Mouse (Mus musculus) adrenal gland, postnatal 14 days (tissue): Measurements from ENCODE around the gene Hsf5. TPM values are rescaled to one million over a fixed set of nuclear protein-coding genes. Genes with fewer than 3 reads are reported as not detected.
A peak's percentile ranks its signal among the peaks of the same experiment; 100 is the strongest.

ENCODE experiments used
- DNase-seq: peaks from one replicate; pipeline ENCODE4 v3.0.0; 2021; ENCODE audit warnings: mixed read lengths
- long read RNA-seq, 2 experiments: library from polyadenylated mRNA; stranded (forward); transcript quantifications; one replicate each; pipeline ENCODE4 v2.0.0; 2021
- total RNA-seq: library from RNA; stranded (reverse); gene quantifications from 2 replicates; pipeline ENCODE4 v1.2.3, GENCODE M21; 2021

Gene Hsf5
- not detected in 2 replicates for total RNA-seq
- long read RNA-seq, experiment 1 = 0 reads
- long read RNA-seq, experiment 2 = 0 reads

- no peak for DNase-seq
These were observed at the start of gene Hsf5 for GRCm38 (mm10) chr11:87616790-87617474. Gene Hsf5, plus strand, starts transcription at chr11:87617164.

GRCm38 (mm10) chr11:87568255-87568953 lies 48.6 kb upstream of the Hsf5 start, which contains the start of gene Sept4:
Gene Sept4, plus strand, starts transcription at chr11:87568903.
- DNase-seq = no peak

GRCm38 (mm10) chr11:87570743-87571142 lies 46.2 kb upstream of the Hsf5 start:
- no peak for DNase-seq

GRCm38 (mm10) chr11:87571361-87571950 lies 45.5 kb upstream of the Hsf5 start:
- no peak for DNase-seq

GRCm38 (mm10) chr11:87573751-87574150 lies 43.2 kb upstream of the Hsf5 start:
- no peak for DNase-seq

- no peak for DNase-seq
These were observed 42.3 kb upstream of the Hsf5 start for GRCm38 (mm10) chr11:87574520-87575180.

GRCm38 (mm10) chr11:87577601-87578248 lies 39.2 kb upstream of the Hsf5 start:
- DNase-seq = no peak

GRCm38 (mm10) chr11:87578249-87578962 lies 38.6 kb upstream of the Hsf5 start:
- peak; percentile 85 for DNase-seq

GRCm38 (mm10) chr11:87578963-87579601 lies 37.9 kb upstream of the Hsf5 start:
- no peak for DNase-seq

GRCm38 (mm10) chr11:87579713-87580112 lies 37.3 kb upstream of the Hsf5 start:
- DNase-seq = no peak

- DNase-seq = no peak
These were observed 36.4 kb upstream of the Hsf5 start for GRCm38 (mm10) chr11:87580543-87581085.

- no peak for DNase-seq
These were observed 35.7 kb upstream of the Hsf5 start for GRCm38 (mm10) chr11:87581161-87581865.

GRCm38 (mm10) chr11:87581933-87582710 lies 34.8 kb upstream of the Hsf5 start:
- peak; percentile 61 for DNase-seq

GRCm38 (mm10) chr11:87583291-87584034 lies 33.5 kb upstream of the Hsf5 start:
- no peak for DNase-seq

- peak; percentile 59 for DNase-seq
These were observed 32.1 kb upstream of the Hsf5 start for GRCm38 (mm10) chr11:87584711-87585505.

GRCm38 (mm10) chr11:87587211-87587874 lies 29.6 kb upstream of the Hsf5 start:
- no peak for DNase-seq

- DNase-seq = no peak
These were observed 27.4 kb upstream of the Hsf5 start for GRCm38 (mm10) chr11:87589605-87590004.
